Mouse (Mus musculus) midbrain, embryonic 10.5 days (tissue): ENCODE measurements around the gene Lima1. TPM values are rescaled to one million over a fixed set of nuclear protein-coding genes. Genes with fewer than 3 reads are reported as not detected.
A peak's percentile ranks its signal among the peaks of the same experiment; 100 is the strongest.

ENCODE experiments used
- DNase-seq: peaks from one replicate; pipeline ENCODE4 v3.0.0-alpha.2; 2017; ENCODE audit warnings: low spot score
- H3K27ac ChIP-seq: fragments of 300-500 bp; sonication (generic); replicated peaks from 2 replicates; pipeline ENCODE4 v1.5.1; 2016; ENCODE audit warnings: mild to moderate bottlenecking
- H3K27me3 ChIP-seq: fragments of 300-500 bp; sonication (generic); 2 replicates; pipeline ENCODE4 v1.6.1; 2016; ENCODE audit warnings: low read depth, mild to moderate bottlenecking; ENCODE audit not compliant: poor library complexity, severe bottlenecking
- H3K36me3 ChIP-seq: fragments of 300-500 bp; sonication (generic); 2 replicates; pipeline ENCODE4 v1.6.1; 2016; ENCODE audit warnings: mild to moderate bottlenecking, moderate library complexity
- H3K4me1 ChIP-seq: fragments of 300-500 bp; sonication (generic); 2 replicates; pipeline ENCODE4 v1.6.1; 2016
- H3K4me3 ChIP-seq: fragments of 300-500 bp; sonication (generic); 2 replicates; pipeline ENCODE4 v1.5.1; 2016; ENCODE audit warnings: mild to moderate bottlenecking, moderate library complexity
- H3K9me3 ChIP-seq: fragments of 300-500 bp; sonication (generic); replicated peaks from 2 replicates; pipeline ENCODE4 v1.6.1; 2016; ENCODE audit warnings: mild to moderate bottlenecking
- WGBS: fragments of 180-500 bp; shearing (Covaris S2); methylation state at CpG from one replicate; pipeline ENCODE4 v1.1.7; 2016; 5-methylcytosine and 5-hydroxymethylcytosine counted together
- polyA plus RNA-seq: library from polyadenylated mRNA; unstranded; fragments of >200 nt; fragmentation: Nextera tagmentation; extraction: Ambion mirVana; gene quantifications from 2 replicates; pipeline ENCODE4 v1.2.1, GENCODE M21; 2016

Lima1 gene
- polyA plus RNA-seq, 1 experiment from 2014 or later: 23.4 TPM

DNA sequence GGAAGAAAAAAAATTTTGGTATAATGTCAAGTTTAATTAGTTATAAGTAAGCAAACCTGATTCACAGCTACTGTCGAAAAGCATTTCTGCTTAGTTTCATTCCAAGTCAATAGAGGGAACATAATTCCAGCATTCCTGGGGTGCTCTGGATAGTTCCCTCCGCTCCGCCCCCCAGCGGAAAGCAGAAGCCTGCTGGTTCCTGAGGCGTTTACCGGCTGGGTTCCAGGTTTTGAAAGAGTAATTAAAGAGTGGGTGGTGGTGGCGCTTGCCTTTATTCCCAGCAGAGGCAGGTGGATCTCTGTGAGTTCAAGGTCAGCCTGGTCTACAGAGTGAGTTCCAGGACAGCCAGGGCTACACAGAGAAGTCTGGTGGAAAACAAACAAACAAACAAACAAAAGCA is 10.2 kb downstream of the Lima1 start:
- WGBS: 86% methylated on average over 7 of the region's 7 CpGs

GRCm38 (mm10) chr15:99863786-99864185 is 11.5 kb downstream of the Lima1 start:
- H3K36me3 ChIP-seq: peaks cover 4% of the 10 kb centered on the region; the same call in 1 of the 2 replicates
- 91% methylated on average over 8 of the region's 8 CpGs for WGBS
- no peaks in the 10 kb centered on the region for H3K27me3 ChIP-seq

More for the DNA sequence above, 10.2 kb downstream of the Lima1 start:
- H3K36me3 ChIP-seq: peaks cover 4% of the 10 kb centered on the region; the same call in 1 of the 2 replicates
- no peak overlapping the region for H3K4me3 ChIP-seq
- no peak for DNase-seq
- H3K4me1 ChIP-seq: peaks cover 7% of the 10 kb centered on the region
- H3K27me3 ChIP-seq: no peaks in the 10 kb centered on the region
- no peaks in the 10 kb centered on the region for H3K9me3 ChIP-seq
- H3K27ac ChIP-seq: no peak overlapping the region

GRCm38 (mm10) chr15:99863358-99863757 is 11.9 kb downstream of the Lima1 start:
- Histone ChIP-seq H3K4me1 (peaks cover 13% of the 10 kb centered on the region), H3K27ac (no peak overlapping the region), H3K27me3 (no peaks in the 10 kb centered on the region), H3K4me3 (no peak overlapping the region), H3K9me3 (no peaks in the 10 kb centered on the region), H3K36me3 (peaks cover 4% of the 10 kb centered on the region; the same call in 1 of the 2 replicates)
- 95% methylated on average over 6 of the region's 6 CpGs for WGBS
- no peak for DNase-seq

More at GRCm38 (mm10) chr15:99863786-99864185, 11.5 kb downstream of the Lima1 start:
- no peak overlapping the region for H3K4me3 ChIP-seq
- peaks cover 13% of the 10 kb centered on the region for H3K4me1 ChIP-seq
- DNase-seq: no peak
- no peaks in the 10 kb centered on the region for H3K9me3 ChIP-seq
- no peak overlapping the region for H3K27ac ChIP-seq

DNA sequence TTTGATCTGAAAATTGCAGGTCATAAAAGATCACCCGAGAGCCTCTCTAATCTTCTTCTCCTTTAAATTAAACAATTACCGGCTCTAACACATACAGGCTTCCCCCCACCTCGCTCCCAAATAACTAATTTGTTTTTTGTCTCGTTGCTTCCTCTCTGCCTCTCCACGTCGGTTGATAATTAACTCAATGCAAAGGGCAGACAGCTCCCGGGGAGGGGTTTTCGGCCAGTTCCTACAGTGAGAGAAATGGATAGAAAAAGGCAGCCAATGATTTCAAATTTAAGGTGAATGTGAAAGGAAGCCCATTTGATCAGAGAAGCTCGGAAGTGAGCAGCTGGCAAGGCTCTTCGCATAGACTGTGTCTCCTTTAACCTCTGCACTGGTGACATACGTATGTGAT is 12.8 kb downstream of the Lima1 start:
- peaks cover 13% of the 10 kb centered on the region for H3K4me1 ChIP-seq
- no peak overlapping the region for H3K4me3 ChIP-seq
- peaks cover 4% of the 10 kb centered on the region; the same call in 1 of the 2 replicates for H3K36me3 ChIP-seq
- no peak for DNase-seq
- H3K9me3 ChIP-seq: no peaks in the 10 kb centered on the region
- WGBS: 84% methylated on average over 11 of the region's 11 CpGs
- no peaks in the 10 kb centered on the region for H3K27me3 ChIP-seq
- H3K27ac ChIP-seq: no peak overlapping the region

- H3K9me3 ChIP-seq: no peaks in the 10 kb centered on the region
- H3K4me1 ChIP-seq: peaks cover 13% of the 10 kb centered on the region
- DNase-seq: no peak
- H3K27me3 ChIP-seq: no peaks in the 10 kb centered on the region
- no peak overlapping the region for H3K4me3 ChIP-seq
- 0 out of 2 replicates have a peak overlapping the region, but pooled peaks have one; percentile 17 for H3K27ac ChIP-seq
- 62% methylated on average over 11 of the region's 11 CpGs for WGBS
- H3K36me3 ChIP-seq: peaks cover 4% of the 10 kb centered on the region; the same call in 1 of the 2 replicates
Measured at GRCm38 (mm10) chr15:99861955-99862354, 13.3 kb downstream of the Lima1 start.

- no peak for DNase-seq
- no peak overlapping the region for H3K4me3 ChIP-seq
- 0 out of 2 replicates have a peak overlapping the region, but pooled peaks have one; percentile 17 for H3K27ac ChIP-seq
- WGBS: 83% methylated on average over 6 of the region's 6 CpGs
- peaks cover 13% of the 10 kb centered on the region for H3K4me1 ChIP-seq
- H3K36me3 ChIP-seq: peaks cover 4% of the 10 kb centered on the region; the same call in 1 of the 2 replicates
- no peaks in the 10 kb centered on the region for H3K27me3 ChIP-seq
- H3K9me3 ChIP-seq: no peaks in the 10 kb centered on the region
Measured at GRCm38 (mm10) chr15:99861536-99861935, 13.7 kb downstream of the Lima1 start.

- Histone ChIP-seq H3K4me1 (peaks cover 9% of the 10 kb centered on the region; the same call in 1 of the 2 replicates), H3K36me3 (peaks cover 4% of the 10 kb centered on the region; the same call in 1 of the 2 replicates), H3K4me3 (no peak overlapping the region), H3K27ac (no peak overlapping the region), H3K9me3 (no peaks in the 10 kb centered on the region), H3K27me3 (no peaks in the 10 kb centered on the region)
- no peak for DNase-seq
- 75% methylated on average over 9 of the region's 9 CpGs for WGBS
Measured at GRCm38 (mm10) chr15:99859644-99860392, 15.4 kb downstream of the Lima1 start.

GRCm38 (mm10) chr15:99857479-99857878 is 17.8 kb downstream of the Lima1 start:
- WGBS: 75% methylated on average over 8 of the region's 8 CpGs

DNA sequence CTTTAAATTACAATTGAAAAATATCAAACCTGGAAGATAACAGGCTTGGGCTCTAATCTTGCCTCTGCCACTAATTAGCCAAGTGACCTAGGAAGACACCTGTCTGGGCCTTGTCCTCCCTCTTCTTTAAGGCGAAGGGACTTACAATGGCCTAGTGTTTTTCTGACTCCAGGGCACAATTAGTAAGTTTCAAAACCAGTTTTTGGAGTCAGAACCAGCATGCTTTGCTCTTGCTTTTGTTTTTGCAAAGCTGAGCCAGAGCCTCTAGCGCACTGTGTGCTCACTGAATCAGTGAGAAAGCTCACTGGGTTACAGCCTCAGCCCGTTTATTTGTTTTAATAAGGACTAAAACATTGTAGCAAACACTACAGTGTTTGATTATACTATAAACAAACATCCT is 20.1 kb downstream of the Lima1 start:
- peaks cover 7% of the 10 kb centered on the region; the same call in 1 of the 2 replicates for H3K4me1 ChIP-seq
- H3K27ac ChIP-seq: no peak overlapping the region
- no peak for DNase-seq

More at GRCm38 (mm10) chr15:99857479-99857878, 17.8 kb downstream of the Lima1 start:
- no peak for DNase-seq
- no peaks in the 10 kb centered on the region for H3K27me3 ChIP-seq
- peaks cover 9% of the 10 kb centered on the region; the same call in 1 of the 2 replicates for H3K4me1 ChIP-seq
- no peak overlapping the region for H3K4me3 ChIP-seq
- no peak overlapping the region for H3K27ac ChIP-seq
- no peaks in the 10 kb centered on the region for H3K36me3 ChIP-seq
- H3K9me3 ChIP-seq: no peaks in the 10 kb centered on the region

GRCm38 (mm10) chr15:99852606-99853237 is 22.5 kb downstream of the Lima1 start:
- Histone ChIP-seq H3K4me3 (no peak overlapping the region), H3K4me1 (no peaks in the 10 kb centered on the region), H3K9me3 (no peaks in the 10 kb centered on the region), H3K27ac (no peak overlapping the region), H3K36me3 (no peaks in the 10 kb centered on the region), H3K27me3 (no peaks in the 10 kb centered on the region)
- no peak for DNase-seq
- 98% methylated on average over 2 of the region's 2 CpGs for WGBS

More for the DNA sequence above, 20.1 kb downstream of the Lima1 start:
- H3K36me3 ChIP-seq: no peaks in the 10 kb centered on the region
- H3K9me3 ChIP-seq: no peaks in the 10 kb centered on the region
- 73% methylated on average over 3 of the region's 3 CpGs for WGBS
- no peaks in the 10 kb centered on the region for H3K27me3 ChIP-seq
- H3K4me3 ChIP-seq: no peak overlapping the region

GRCm38 (mm10) chr15:99850265-99850664 is 25.0 kb downstream of the Lima1 start:
- H3K27ac ChIP-seq: no peak overlapping the region
- no peaks in the 10 kb centered on the region for H3K9me3 ChIP-seq
- WGBS: 87% methylated on average over 3 of the region's 3 CpGs
- H3K4me3 ChIP-seq: no peak overlapping the region
- H3K27me3 ChIP-seq: no peaks in the 10 kb centered on the region
- no peaks in the 10 kb centered on the region for H3K36me3 ChIP-seq
- DNase-seq: no peak
- peaks cover 3% of the 10 kb centered on the region; the same call in 1 of the 2 replicates for H3K4me1 ChIP-seq

- H3K4me3 ChIP-seq: no peak overlapping the region
- peaks cover 3% of the 10 kb centered on the region; the same call in 1 of the 2 replicates for H3K4me1 ChIP-seq
- 85% methylated on average over 8 of the region's 8 CpGs for WGBS
- no peak for DNase-seq
- H3K9me3 ChIP-seq: no peaks in the 10 kb centered on the region
- no peaks in the 10 kb centered on the region for H3K27me3 ChIP-seq
- no peak overlapping the region for H3K27ac ChIP-seq
- no peaks in the 10 kb centered on the region for H3K36me3 ChIP-seq
Measured at GRCm38 (mm10) chr15:99847937-99848336, 27.3 kb downstream of the Lima1 start.
